Mouse (Mus musculus) midbrain, postnatal 0 days (tissue): ENCODE results near the gene Magi2. TPM values are rescaled to one million over a fixed set of nuclear protein-coding genes. Genes with fewer than 3 reads are reported as not detected.

Experiments used
- ATAC-seq: fragments of 200-750 bp; cut with Nextera tagmentation; 2 replicates; pipeline ENCODE4 v1.8.0; 2017; ENCODE audit warnings: moderate number of reproducible peaks, mild to moderate bottlenecking, moderate TSS enrichment, moderate library complexity; ENCODE audit not compliant: low FRiP score
- DNase-seq: peaks from one replicate; pipeline ENCODE4 v3.0.0-alpha.2; 2015; ENCODE audit warnings: low spot score
- H3K27ac ChIP-seq: fragments of 300-500 bp; sonication (generic); 2 replicates; pipeline ENCODE4 v1.5.1; 2014; ENCODE audit warnings: low read depth, mild to moderate bottlenecking, low read length, mixed read lengths
- H3K27me3 ChIP-seq: fragments of 300-500 bp; sonication (generic); 2 replicates; pipeline ENCODE4 v1.6.1; 2014; ENCODE audit warnings: low read length, control low read depth, mixed read lengths; ENCODE audit not compliant: insufficient read depth
- H3K36me3 ChIP-seq: fragments of 300-500 bp; sonication (generic); 2 replicates; pipeline ENCODE4 v1.6.1; 2014; ENCODE audit warnings: low read length, control low read depth, mixed read lengths; ENCODE audit not compliant: insufficient read depth
- H3K4me1 ChIP-seq: fragments of 300-500 bp; sonication (generic); 2 replicates; pipeline ENCODE4 v1.6.1; 2014; ENCODE audit warnings: mild to moderate bottlenecking, control low read depth, antibody characterized with exemption, low read length, mixed read lengths; ENCODE audit not compliant: insufficient read depth
- H3K4me2 ChIP-seq: fragments of 300-500 bp; sonication (generic); 2 replicates; pipeline ENCODE4 v1.6.1; 2014; ENCODE audit warnings: low read depth, mild to moderate bottlenecking, low read length, mixed read lengths; ENCODE audit not compliant: poor library complexity, severe bottlenecking
- H3K4me3 ChIP-seq: fragments of 300-500 bp; sonication (generic); 2 replicates; pipeline ENCODE4 v1.5.1; 2014; ENCODE audit warnings: low read depth, mild to moderate bottlenecking, low read length, moderate library complexity
- H3K9ac ChIP-seq: fragments of 300-500 bp; sonication (generic); replicated peaks from 2 replicates; pipeline ENCODE4 v1.6.1; 2014; ENCODE audit warnings: mild to moderate bottlenecking, low read length, moderate library complexity, mixed read lengths; ENCODE audit not compliant: poor library complexity, severe bottlenecking
- H3K9me3 ChIP-seq: fragments of 300-500 bp; sonication (generic); 2 replicates; pipeline ENCODE4 v1.6.1; 2016; ENCODE audit warnings: low read length, control low read depth
- CTCF ChIP-seq: IDR thresholded peaks from 2 replicates; pipeline ENCODE4 v1.5.1; 2016; ENCODE audit warnings: antibody characterized with exemption, mild to moderate bottlenecking
- WGBS: fragments of 180-500 bp; shearing (Covaris S2); extraction: QIAGEN DNeasy Blood & Tissue Kit; methylation state at CpG from one replicate; pipeline ENCODE4 v1.1.7; 2014; 5-methylcytosine and 5-hydroxymethylcytosine counted together
- polyA plus RNA-seq: library from polyadenylated mRNA; unstranded; fragments of >200 nt; fragmentation: Nextera tagmentation; extraction: Ambion mirVana; gene quantifications from 2 replicates; pipeline ENCODE4 v1.2.1, GENCODE M21; 2015
- total RNA-seq: library from RNA; depleted of rRNA; stranded (reverse); fragments of >200 nt; gene quantifications from 2 replicates; pipeline ENCODE4 v1.2.3, GENCODE M21; 2014; rRNA removed

The Magi2 gene
- total RNA-seq: 57.9 and 59.3 TPM in 2 replicates
- 12.3 and 20.0 TPM in 2 replicates for polyA plus RNA-seq

DNA sequence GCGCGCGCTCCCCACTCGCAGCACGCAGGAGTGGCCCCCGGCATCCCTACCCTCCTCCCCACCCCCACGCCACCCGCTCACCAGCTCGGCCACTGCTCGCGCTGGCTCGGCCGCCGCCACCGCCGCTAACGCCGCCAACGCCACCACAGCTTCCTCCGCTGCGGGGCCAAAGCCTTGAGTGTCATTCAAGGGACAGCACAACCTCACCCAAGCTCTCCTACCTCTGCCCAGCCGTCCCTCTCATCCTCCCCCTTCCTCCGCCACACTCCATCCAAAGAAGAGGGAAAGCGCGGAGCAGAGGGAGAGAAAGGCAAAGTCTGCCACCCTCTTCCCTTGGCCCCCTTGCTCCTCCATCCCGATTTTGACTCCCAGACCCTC, at the start of gene Magi2:
Magi2 (plus strand) TSS at position 171 of the 378 bp plus-strand sequence.
- no peaks in the 10 kb centered on the region for H3K36me3 ChIP-seq
- ATAC-seq: peak; percentile 65
- no peaks in the 10 kb centered on the region for H3K9me3 ChIP-seq
- H3K4me1 ChIP-seq: no peaks in the 10 kb centered on the region; the same call in 1 of the 2 replicates
- H3K9ac ChIP-seq: peak within 1 kb of the TSS; percentile 66
- H3K27me3 ChIP-seq: no peaks in the 10 kb centered on the region
- no peak for DNase-seq
- 0% methylated on average over 20 of the region's 26 CpGs for WGBS
- peak within 1 kb of the TSS; percentile 73 for H3K27ac ChIP-seq
- H3K4me2 ChIP-seq: peak within 1 kb of the TSS; percentile 98
- peak within 1 kb of the TSS; percentile 76 for H3K4me3 ChIP-seq
- TF ChIP-seq CTCF: no peak

DNA sequence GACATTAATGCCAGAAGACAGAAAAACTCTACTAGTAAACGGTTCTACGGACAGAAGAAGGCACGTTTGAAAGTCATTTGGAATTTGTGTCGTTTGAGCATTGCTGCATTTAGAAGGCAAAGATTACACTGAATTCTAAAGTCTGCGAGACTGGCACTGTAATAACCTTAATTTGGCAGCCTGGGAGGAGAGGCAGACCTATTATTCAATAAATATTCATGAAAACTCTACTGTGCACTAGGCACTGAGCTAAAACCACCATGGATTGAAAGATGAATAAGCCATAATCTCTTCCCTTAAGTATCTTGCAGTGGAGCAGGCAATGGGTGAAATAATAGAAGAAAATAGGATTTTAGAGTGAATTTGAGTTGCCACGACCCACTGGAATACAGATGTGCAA, 48.2 kb upstream of the Magi2 start:
- Histone ChIP-seq H3K4me3 (no peak overlapping the region), H3K9me3 (no peaks in the 10 kb centered on the region), H3K4me1 (no peaks in the 10 kb centered on the region), H3K36me3 (no peaks in the 10 kb centered on the region), H3K4me2 (no peak overlapping the region), H3K9ac (no peak overlapping the region), H3K27me3 (no peaks in the 10 kb centered on the region), H3K27ac (no peak overlapping the region)
- 40% methylated on average over 6 of the region's 6 CpGs for WGBS
- ATAC-seq (no peak), DNase-seq (no peak)
- TF ChIP-seq CTCF: no peak

DNA sequence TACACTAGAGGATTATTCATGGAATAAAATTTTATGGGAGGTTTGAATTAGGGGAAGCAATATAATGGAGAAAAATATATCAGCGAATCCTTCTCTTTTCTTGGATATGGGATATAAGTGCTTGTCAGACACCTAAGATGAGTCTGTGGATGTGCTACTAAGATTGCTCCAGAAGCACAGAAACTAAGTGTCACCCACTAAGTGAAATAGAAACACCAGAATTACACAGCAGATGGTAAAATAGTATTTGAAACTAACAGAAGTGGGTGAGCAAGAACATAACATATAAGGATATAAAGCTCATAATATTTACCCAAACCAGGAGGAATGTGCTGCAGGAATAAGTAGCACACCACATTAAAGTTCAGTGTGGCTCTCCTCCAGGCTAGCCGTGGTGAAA, 40.7 kb upstream of the Magi2 start:
- DNase-seq (no peak), ATAC-seq (no peak)
- Histone ChIP-seq H3K27me3 (no peaks in the 10 kb centered on the region), H3K4me1 (no peaks in the 10 kb centered on the region), H3K36me3 (no peaks in the 10 kb centered on the region), H3K9ac (no peak overlapping the region), H3K4me2 (no peak overlapping the region), H3K4me3 (no peak overlapping the region), H3K9me3 (no peaks in the 10 kb centered on the region), H3K27ac (no peak overlapping the region)
- 91% methylated on average over 2 of the region's 2 CpGs for WGBS
- TF ChIP-seq CTCF: no peak

DNA sequence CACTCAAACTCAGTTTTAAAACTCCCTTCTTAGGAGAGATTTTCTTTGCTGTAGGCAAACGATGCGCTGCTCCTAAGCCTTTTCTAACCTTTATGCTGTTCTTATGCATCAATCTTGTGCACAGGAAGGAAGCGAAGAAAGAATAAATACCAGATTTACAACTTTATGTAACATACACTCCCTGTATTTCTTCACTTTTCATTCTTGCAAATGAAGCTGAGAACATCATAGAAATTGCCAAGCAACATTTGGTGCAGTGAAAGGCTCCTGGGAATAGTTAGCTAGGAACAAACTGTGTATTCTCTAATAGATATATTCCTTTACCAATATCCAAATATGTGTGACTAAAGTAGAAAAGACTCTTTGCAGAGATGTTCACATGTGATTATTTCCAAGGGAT, 15.2 kb upstream of the Magi2 start:
- H3K27me3 ChIP-seq: no peaks in the 10 kb centered on the region
- no peak overlapping the region for H3K9ac ChIP-seq
- no peaks in the 10 kb centered on the region for H3K36me3 ChIP-seq
- no peak for ATAC-seq
- H3K4me2 ChIP-seq: no peak overlapping the region
- H3K4me3 ChIP-seq: no peak overlapping the region
- TF ChIP-seq CTCF: no peak
- no peak for DNase-seq
- no peaks in the 10 kb centered on the region for H3K9me3 ChIP-seq
- 78% methylated on average over 3 of the region's 3 CpGs for WGBS
- no peaks in the 10 kb centered on the region for H3K4me1 ChIP-seq
- H3K27ac ChIP-seq: no peak overlapping the region

DNA sequence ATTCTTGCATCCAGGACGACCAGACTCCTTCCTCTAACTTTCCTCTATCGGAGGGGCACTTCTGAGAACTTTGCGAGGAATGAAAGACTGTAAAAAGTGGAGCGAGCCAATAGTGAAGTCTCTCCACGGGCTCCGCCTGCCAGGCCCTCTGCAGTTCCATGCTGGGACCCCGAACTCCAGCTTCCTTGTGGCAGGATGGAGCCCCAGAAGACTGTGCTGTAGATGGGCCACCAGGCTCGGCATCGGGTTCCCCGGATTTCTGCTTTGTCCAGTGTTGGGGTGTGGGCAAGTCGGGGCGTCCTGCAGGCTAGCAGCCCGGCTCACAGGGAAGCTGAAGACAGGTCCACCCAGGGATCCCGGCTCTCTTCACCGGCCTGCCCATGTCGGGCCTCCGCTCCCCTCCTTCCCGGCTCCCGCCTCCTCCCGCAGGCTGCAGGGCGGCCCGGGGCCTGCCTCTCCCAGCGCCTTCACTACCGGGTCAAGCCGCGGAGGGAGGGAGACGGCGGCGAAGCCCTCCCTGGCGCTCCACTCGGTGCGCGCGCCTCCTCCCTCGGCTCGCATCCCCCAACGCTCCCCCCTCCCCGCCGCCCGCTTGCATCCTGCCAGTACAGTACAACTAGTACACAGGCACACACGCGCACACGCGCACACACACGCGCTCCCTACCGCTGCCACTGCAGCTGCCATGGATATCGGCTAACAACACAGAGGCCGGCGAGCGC, 531 bp upstream of the Magi2 start:
- H3K36me3 ChIP-seq: no peaks in the 10 kb centered on the region
- H3K4me1 ChIP-seq: no peaks in the 10 kb centered on the region; the same call in 1 of the 2 replicates
- DNase-seq (peak; percentile 93), ATAC-seq (peak; percentile 94)
- H3K27me3 ChIP-seq: no peaks in the 10 kb centered on the region
- peak overlapping the region; percentile 98 for H3K4me2 ChIP-seq
- H3K9ac ChIP-seq: peak overlapping the region; percentile 66
- H3K27ac ChIP-seq: peak overlapping the region; percentile 73
- under 1% methylated on average over 27 of the region's 51 CpGs for WGBS
- H3K4me3 ChIP-seq: peak overlapping the region; percentile 76
- no peaks in the 10 kb centered on the region for H3K9me3 ChIP-seq
- TF ChIP-seq CTCF: no peak

DNA sequence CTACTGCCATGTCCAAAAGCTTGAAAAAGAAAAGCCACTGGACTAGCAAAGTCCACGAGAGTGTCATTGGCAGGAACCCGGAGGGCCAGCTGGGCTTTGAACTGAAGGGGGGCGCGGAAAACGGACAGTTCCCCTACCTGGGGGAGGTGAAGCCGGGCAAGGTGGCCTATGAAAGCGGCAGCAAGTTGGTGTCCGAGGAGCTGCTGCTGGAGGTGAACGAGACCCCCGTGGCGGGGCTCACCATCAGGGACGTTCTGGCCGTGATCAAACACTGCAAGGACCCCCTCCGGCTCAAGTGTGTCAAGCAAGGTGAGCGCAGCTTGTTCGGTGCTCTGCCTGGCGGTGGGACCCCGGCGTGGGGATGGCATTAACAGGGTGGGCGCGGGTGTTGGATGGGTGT, 445 bp downstream of the Magi2 start:
- H3K9ac ChIP-seq: peak overlapping the region; percentile 66
- no peak for TF ChIP-seq CTCF
- WGBS: under 1% methylated on average over 21 of the region's 21 CpGs
- H3K27ac ChIP-seq: peak overlapping the region; percentile 73
- no peak for DNase-seq
- no peaks in the 10 kb centered on the region; the same call in 1 of the 2 replicates for H3K4me1 ChIP-seq
- peak overlapping the region; percentile 76 for H3K4me3 ChIP-seq
- no peaks in the 10 kb centered on the region for H3K27me3 ChIP-seq
- ATAC-seq: no peak
- no peaks in the 10 kb centered on the region for H3K36me3 ChIP-seq
- no peaks in the 10 kb centered on the region for H3K9me3 ChIP-seq
- peak overlapping the region; percentile 98 for H3K4me2 ChIP-seq
